Mouse (Mus musculus) midbrain, postnatal 0 days (tissue): ENCODE measurements around the gene Scp2. TPM values are rescaled to one million over a fixed set of nuclear protein-coding genes. Genes with fewer than 3 reads are reported as not detected.
A peak's percentile ranks its signal among the peaks of the same experiment; 100 is the strongest.

Source experiments
- ATAC-seq: fragments of 200-750 bp; cut with Nextera tagmentation; 2 replicates; pipeline ENCODE4 v1.8.0; 2017; ENCODE audit warnings: moderate number of reproducible peaks, mild to moderate bottlenecking, moderate TSS enrichment, moderate library complexity; ENCODE audit not compliant: low FRiP score
- DNase-seq: peaks from one replicate; pipeline ENCODE4 v3.0.0-alpha.2; 2015; ENCODE audit warnings: low spot score
- H3K27ac ChIP-seq: fragments of 300-500 bp; sonication (generic); 2 replicates; pipeline ENCODE4 v1.5.1; 2014; ENCODE audit warnings: low read depth, mild to moderate bottlenecking, low read length, mixed read lengths
- H3K27me3 ChIP-seq: fragments of 300-500 bp; sonication (generic); 2 replicates; pipeline ENCODE4 v1.6.1; 2014; ENCODE audit warnings: low read length, control low read depth, mixed read lengths; ENCODE audit not compliant: insufficient read depth
- H3K36me3 ChIP-seq: fragments of 300-500 bp; sonication (generic); 2 replicates; pipeline ENCODE4 v1.6.1; 2014; ENCODE audit warnings: low read length, control low read depth, mixed read lengths; ENCODE audit not compliant: insufficient read depth
- H3K4me1 ChIP-seq: fragments of 300-500 bp; sonication (generic); 2 replicates; pipeline ENCODE4 v1.6.1; 2014; ENCODE audit warnings: mild to moderate bottlenecking, control low read depth, antibody characterized with exemption, low read length, mixed read lengths; ENCODE audit not compliant: insufficient read depth
- H3K4me2 ChIP-seq: fragments of 300-500 bp; sonication (generic); 2 replicates; pipeline ENCODE4 v1.6.1; 2014; ENCODE audit warnings: low read depth, mild to moderate bottlenecking, low read length, mixed read lengths; ENCODE audit not compliant: poor library complexity, severe bottlenecking
- H3K4me3 ChIP-seq: fragments of 300-500 bp; sonication (generic); 2 replicates; pipeline ENCODE4 v1.5.1; 2014; ENCODE audit warnings: low read depth, mild to moderate bottlenecking, low read length, moderate library complexity
- H3K9ac ChIP-seq: fragments of 300-500 bp; sonication (generic); replicated peaks from 2 replicates; pipeline ENCODE4 v1.6.1; 2014; ENCODE audit warnings: mild to moderate bottlenecking, low read length, moderate library complexity, mixed read lengths; ENCODE audit not compliant: poor library complexity, severe bottlenecking
- H3K9me3 ChIP-seq: fragments of 300-500 bp; sonication (generic); 2 replicates; pipeline ENCODE4 v1.6.1; 2016; ENCODE audit warnings: low read length, control low read depth
- CTCF ChIP-seq: IDR thresholded peaks from 2 replicates; pipeline ENCODE4 v1.5.1; 2016; ENCODE audit warnings: antibody characterized with exemption, mild to moderate bottlenecking
- WGBS: fragments of 180-500 bp; shearing (Covaris S2); extraction: QIAGEN DNeasy Blood & Tissue Kit; methylation state at CpG from one replicate; pipeline ENCODE4 v1.1.7; 2014; 5-methylcytosine and 5-hydroxymethylcytosine counted together
- polyA plus RNA-seq: library from polyadenylated mRNA; unstranded; fragments of >200 nt; fragmentation: Nextera tagmentation; extraction: Ambion mirVana; gene quantifications from 2 replicates; pipeline ENCODE4 v1.2.1, GENCODE M21; 2015
- total RNA-seq: library from RNA; depleted of rRNA; stranded (reverse); fragments of >200 nt; gene quantifications from 2 replicates; pipeline ENCODE4 v1.2.3, GENCODE M21; 2014

Scp2 gene
- total and polyA plus RNA-seq, 2 experiments from 2014 or later = 133 to 202 TPM

DNA sequence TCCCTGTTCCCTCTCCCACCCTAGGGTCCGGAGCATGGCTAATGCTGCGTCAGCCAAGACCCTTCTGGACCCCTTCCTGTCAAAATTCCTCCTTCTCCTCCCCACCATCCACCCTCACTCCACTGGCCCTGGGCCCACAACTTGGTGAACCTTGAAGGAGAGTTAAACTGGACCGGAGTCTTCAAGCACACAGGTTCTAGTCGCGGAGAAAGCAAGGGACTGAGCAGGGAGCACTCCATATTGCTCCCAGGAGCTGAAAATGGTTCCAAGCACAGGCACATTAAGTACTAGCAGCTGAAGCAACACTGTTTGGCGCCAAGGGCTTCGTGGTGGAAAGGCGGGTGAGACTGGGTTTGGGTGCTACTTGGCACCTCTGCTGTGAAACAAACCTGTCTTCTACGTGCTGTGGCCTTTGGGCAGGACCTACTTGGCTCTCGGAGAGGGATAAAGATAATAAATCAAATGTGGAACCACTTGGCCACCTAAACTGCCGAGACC is 112.4 kb downstream of the Scp2 start:
- no peak for TF ChIP-seq CTCF
- Histone ChIP-seq H3K9ac (no peak overlapping the region), H3K4me2 (peak overlapping the region; percentile 100), H3K4me1 (peaks cover 6% of the 10 kb centered on the region; the same call in 1 of the 2 replicates), H3K27ac (no peak overlapping the region), H3K4me3 (peak overlapping the region; percentile 62), H3K9me3 (no peaks in the 10 kb centered on the region), H3K27me3 (peaks cover 26% of the 10 kb centered on the region), H3K36me3 (no peaks in the 10 kb centered on the region)
- DNase-seq (no peak), ATAC-seq (no peak)
- 51% methylated on average over 11 of the region's 11 CpGs for WGBS

DNA sequence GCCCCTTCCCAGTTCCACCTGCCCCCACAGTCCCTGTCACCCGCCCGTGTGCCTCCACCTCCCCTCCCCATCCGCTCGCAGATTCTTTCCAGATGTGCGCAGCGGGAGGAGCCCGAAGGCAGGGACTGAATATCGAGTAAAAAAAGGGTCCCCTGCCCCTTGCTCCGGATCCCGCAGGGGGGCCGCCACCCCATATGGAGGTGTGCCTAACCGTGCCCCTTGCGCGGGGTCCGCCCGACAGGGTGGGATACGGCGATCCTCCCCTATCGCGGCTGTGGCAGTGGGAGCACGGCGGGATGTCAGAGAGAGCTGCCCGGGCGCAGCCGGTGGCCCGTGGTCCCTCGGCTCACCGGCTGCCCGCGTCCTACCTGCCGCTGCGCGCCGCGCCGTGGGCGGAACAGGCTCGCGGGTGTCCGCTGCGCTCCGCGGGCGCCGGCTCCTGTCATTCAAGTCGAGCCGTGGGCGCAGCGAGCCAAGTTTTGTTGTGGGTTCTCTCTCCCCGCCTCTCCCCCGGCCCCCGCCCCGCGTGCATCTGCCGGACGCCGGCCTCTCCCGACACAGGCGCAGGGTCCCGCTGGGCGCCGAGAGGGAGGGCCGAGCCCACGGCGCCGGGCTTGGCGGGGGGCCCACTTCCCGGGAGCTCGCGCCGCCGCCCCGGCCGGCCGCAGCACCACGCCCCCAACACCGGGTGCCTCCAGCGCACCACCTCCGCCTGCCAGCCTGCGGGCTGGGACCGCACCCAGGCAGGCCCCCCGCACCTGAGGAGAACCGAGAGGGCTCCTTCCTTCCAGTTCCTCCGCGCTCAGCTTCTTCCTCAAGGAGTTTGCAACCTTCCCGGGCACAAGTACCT is 113.1 kb downstream of the Scp2 start:
- H3K4me2 ChIP-seq = peak overlapping the region; percentile 100
- H3K27ac ChIP-seq = no peak overlapping the region
- peak overlapping the region; percentile 62 for H3K4me3 ChIP-seq
- peaks cover 6% of the 10 kb centered on the region; the same call in 1 of the 2 replicates for H3K4me1 ChIP-seq
- no peak for TF ChIP-seq CTCF
- H3K9me3 ChIP-seq = no peaks in the 10 kb centered on the region
- H3K27me3 ChIP-seq = peaks cover 26% of the 10 kb centered on the region
- DNase-seq (peak; percentile 42), ATAC-seq (0 out of 2 replicates have a peak, but pooled peaks have one; percentile 39)
- H3K36me3 ChIP-seq = no peaks in the 10 kb centered on the region
- H3K9ac ChIP-seq = peak overlapping the region; percentile 66
- WGBS = 1% methylated on average over 52 of the region's 86 CpGs

DNA sequence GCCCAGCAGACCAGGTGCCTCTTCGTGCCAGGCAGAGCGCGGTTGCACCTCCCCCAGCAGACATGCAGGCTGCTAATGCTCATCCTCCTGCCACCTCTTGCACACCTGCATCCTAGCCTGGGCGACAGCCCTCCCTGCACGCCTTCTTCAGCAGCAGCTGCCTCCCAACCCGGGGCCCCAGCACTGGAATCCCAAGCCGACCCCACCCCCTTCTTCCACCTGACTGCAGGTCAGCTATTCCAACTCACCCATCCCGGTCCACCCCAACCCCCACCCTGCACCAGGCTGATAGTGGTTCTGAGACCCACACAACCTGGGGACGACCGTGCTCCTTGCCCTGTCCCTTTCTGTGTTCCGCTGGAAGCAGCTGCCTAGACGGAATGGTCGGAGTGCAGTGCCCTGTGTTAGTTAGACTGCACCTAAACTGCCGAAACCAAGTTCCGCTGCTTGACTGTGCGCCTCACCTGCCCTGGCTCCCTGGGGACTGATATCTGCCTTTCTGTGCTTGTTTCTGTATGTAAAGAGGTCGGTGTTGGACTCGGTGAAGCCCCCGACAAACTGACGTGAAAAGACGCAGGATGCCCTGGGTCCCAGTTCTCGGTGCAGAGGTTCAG is 113.8 kb downstream of the Scp2 start:
- ATAC-seq (no peak), DNase-seq (no peak)
- Histone ChIP-seq H3K4me2 (peak overlapping the region; percentile 100), H3K27ac (no peak overlapping the region), H3K4me1 (peaks cover 6% of the 10 kb centered on the region; the same call in 1 of the 2 replicates), H3K9me3 (no peaks in the 10 kb centered on the region), H3K4me3 (peak overlapping the region; percentile 62), H3K9ac (peak overlapping the region; percentile 66), H3K27me3 (peaks cover 26% of the 10 kb centered on the region), H3K36me3 (no peaks in the 10 kb centered on the region)
- no peak for TF ChIP-seq CTCF
- WGBS = 6% methylated on average over 22 of the region's 22 CpGs

DNA sequence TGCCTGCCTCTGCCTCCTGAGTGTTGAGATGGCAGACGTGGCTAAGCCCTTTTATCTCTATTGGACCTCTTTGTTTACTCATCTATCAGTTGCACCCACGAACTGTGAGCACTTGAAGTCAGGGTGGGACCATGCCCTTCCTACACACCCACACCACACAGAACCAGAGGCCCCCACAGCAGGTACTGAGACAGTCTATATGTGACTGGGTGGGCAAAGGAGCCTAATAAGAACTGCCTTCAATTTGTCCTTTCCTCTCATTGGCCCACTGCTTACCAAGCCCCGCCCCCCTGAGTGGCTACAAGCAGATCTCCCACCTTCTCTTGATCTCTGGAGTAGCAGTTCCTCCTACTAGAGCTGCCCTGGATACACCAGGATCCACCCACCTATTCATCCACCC is 118.6 kb downstream of the Scp2 start:
- Histone ChIP-seq H3K27me3 (peaks cover 14% of the 10 kb centered on the region), H3K27ac (no peak overlapping the region), H3K36me3 (no peaks in the 10 kb centered on the region), H3K4me3 (no peak overlapping the region), H3K4me2 (no peak overlapping the region), H3K4me1 (peaks cover 5% of the 10 kb centered on the region; the same call in 1 of the 2 replicates), H3K9ac (no peak overlapping the region), H3K9me3 (no peaks in the 10 kb centered on the region)
- no peak for ATAC-seq
- 55% methylated on average over 3 of the region's 3 CpGs for WGBS
- DNase-seq = no peak
- TF ChIP-seq CTCF = no peak

DNA sequence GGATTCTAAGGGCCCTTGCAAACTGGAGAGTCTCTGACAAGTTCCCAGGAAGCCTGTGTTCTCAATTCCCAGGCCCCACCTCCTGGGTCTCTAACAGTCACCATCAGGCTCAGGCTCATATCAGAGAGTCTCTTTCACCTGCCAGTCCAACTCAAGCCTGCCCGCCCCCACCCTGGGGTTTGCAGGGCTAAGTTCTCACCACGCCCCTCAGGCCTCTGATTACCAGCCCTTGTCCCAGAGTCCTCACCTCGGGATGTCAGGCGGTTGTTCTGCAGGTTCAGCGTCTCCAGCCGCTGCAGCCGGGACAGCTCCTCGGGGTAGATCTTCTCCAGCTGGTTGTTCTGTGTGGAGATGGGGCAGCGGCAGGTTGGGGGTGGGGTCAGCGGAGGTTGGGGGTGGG is 119.5 kb downstream of the Scp2 start:
- Histone ChIP-seq H3K27me3 (peaks cover 6% of the 10 kb centered on the region; the same call in 1 of the 2 replicates), H3K9me3 (no peaks in the 10 kb centered on the region), H3K4me3 (no peak overlapping the region), H3K4me1 (no peaks in the 10 kb centered on the region), H3K4me2 (no peak overlapping the region), H3K27ac (no peak overlapping the region), H3K9ac (no peak overlapping the region), H3K36me3 (no peaks in the 10 kb centered on the region)
- WGBS = 13% methylated on average over 10 of the region's 10 CpGs
- DNase-seq (no peak), ATAC-seq (no peak)
- no peak for TF ChIP-seq CTCF

DNA sequence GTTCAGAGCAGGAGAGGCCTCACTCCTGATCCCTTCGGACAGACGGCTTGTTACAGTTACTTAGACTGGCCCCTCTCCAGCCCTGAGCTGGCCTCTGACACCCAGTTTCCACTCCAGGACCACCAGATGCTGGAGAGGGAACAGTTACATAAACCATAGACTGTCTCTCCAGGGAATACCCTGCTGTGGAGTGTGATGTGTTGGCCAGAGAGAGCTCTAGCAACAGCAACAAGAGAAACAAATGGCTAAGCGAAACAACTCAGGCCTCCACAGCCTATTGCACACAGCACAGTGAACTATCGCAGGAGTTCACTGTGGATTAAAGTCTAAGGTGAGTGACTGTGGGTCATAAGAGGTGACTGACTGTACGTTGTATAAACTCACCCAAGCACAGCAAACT is 120.2 kb downstream of the Scp2 start:
- no peaks in the 10 kb centered on the region for H3K27me3 ChIP-seq
- no peaks in the 10 kb centered on the region for H3K36me3 ChIP-seq
- H3K4me3 ChIP-seq = no peak overlapping the region
- H3K27ac ChIP-seq = no peak overlapping the region
- no peak for TF ChIP-seq CTCF
- 67% methylated on average over 5 of the region's 5 CpGs for whole genome bisulfite sequencing
- DNase-seq = no peak
- H3K4me2 ChIP-seq = no peak overlapping the region
- no peaks in the 10 kb centered on the region for H3K9me3 ChIP-seq
- no peaks in the 10 kb centered on the region for H3K4me1 ChIP-seq
- no peak overlapping the region for H3K9ac ChIP-seq
- no peak for ATAC-seq
